Mouse (Mus musculus) bone marrow, adult 2 months (tissue): Measurements from ENCODE around the gene Notch1.

Source experiments
- CTCF ChIP-seq: fragments of 200-500 bp; IDR thresholded peaks from 2 replicates; pipeline ENCODE4 v1.5.1; 2011; ENCODE audit warnings: low read length, control low read depth; ENCODE audit not compliant: control insufficient read depth, insufficient read depth
- POLR2A ChIP-seq: fragments of 200-500 bp; IDR thresholded peaks from 2 replicates; pipeline ENCODE4 v1.6.1; 2011; ENCODE audit warnings: low read depth, mild to moderate bottlenecking, control low read depth, low read length, borderline replicate concordance; ENCODE audit not compliant: control insufficient read depth

GRCm38 (mm10) chr2:26417066-26417465 lies 99.4 kb downstream of the Notch1 start:
- TF ChIP-seq POLR2A = no peak
- no peak for TF ChIP-seq CTCF
